In genomic region chr11:50887390-50888128, GRCm38 (mm10) we compare ENCODE assay signal across 9 mouse cellular contexts. TPM values are rescaled to one million over a fixed set of nuclear protein-coding genes. Genes with fewer than 3 reads are reported as not detected.
DNase-seq lines count a peak whose midpoint lies in the region; ATAC-seq lines count a peak whose summit lies in the region.
"Had no signal": no experiment of that assay in that cellular context is flagged by ENCODE, and none has a peak within 500 bp of the region (broad histone marks: within the 10 kb centered on the region; RNA-seq: fewer than 3 reads in every experiment).

Zfp454 (minus strand) TSS chr11:50887651.

- no peaks in the 10 kb centered on the region for H3K27me3 ChIP-seq in forebrain, embryonic 12.5 days
- no peaks in the 10 kb centered on the region for H3K27me3 ChIP-seq in heart, embryonic 14.5 days (ENCODE audit: control insufficient read depth, insufficient read depth, low read length)
- H3K27me3 ChIP-seq in limb, embryonic 15.5 days: no peaks in the 10 kb centered on the region

- H3K9me3 ChIP-seq in forebrain, embryonic 12.5 days: no peaks in the 10 kb centered on the region
- H3K9me3 ChIP-seq in heart, embryonic 14.5 days (ENCODE audit: control insufficient read depth, low read length): peaks cover 2% of the 10 kb centered on the region; the same call in 1 of the 2 replicates
- H3K9me3 ChIP-seq in limb, embryonic 15.5 days: peaks cover 2% of the 10 kb centered on the region; the same call in 1 of the 2 replicates

- peaks cover 31% of the 10 kb centered on the region for H3K36me3 ChIP-seq in forebrain, embryonic 12.5 days (replicated peaks)
- peaks cover 11% of the 10 kb centered on the region for H3K36me3 ChIP-seq in heart, embryonic 14.5 days (ENCODE audit: control insufficient read depth, insufficient read depth, low read length)
- peaks cover 30% of the 10 kb centered on the region for H3K36me3 ChIP-seq in limb, embryonic 15.5 days

- H3K27ac ChIP-seq in forebrain, embryonic 12.5 days: peak within 1 kb of the TSS; percentile 83
- H3K27ac ChIP-seq in heart, embryonic 14.5 days (replicated peaks in 1 of 2; ENCODE audit: control insufficient read depth in 1 of 2, insufficient read depth in 1 of 2, low read depth in 2 of 2, low read length in 2 of 2): peak within 1 kb of the TSS; percentile 20 to 68; a peak in 2 of 4 replicates
- H3K27ac ChIP-seq in limb, embryonic 15.5 days: peak within 1 kb of the TSS; percentile 68

- DNase-seq in 3T3-L1 (ENCODE audit: low read depth, low spot score): peak; percentile 87
- peak; percentile 92 for DNase-seq in kidney, postnatal 10 days
- peak; percentile 84 for DNase-seq in neural tube, embryonic 10.5 days (ENCODE audit: extremely low spot score, low spot score)
- peak; percentile 98 for DNase-seq in telencephalon, adult 2 months (ENCODE audit: low read depth, low spot score)

- ATAC-seq in cerebellum, adult (ENCODE audit: insufficient number of reproducible peaks, low FRiP score, low TSS enrichment): peak; percentile 96
- ATAC-seq in forebrain, embryonic 12.5 days (ENCODE audit: low FRiP score): peak; percentile 97
- peak; percentile 78 for ATAC-seq in heart, embryonic 14.5 days (ENCODE audit: insufficient number of reproducible peaks, insufficient read depth, low FRiP score, low read depth)
- peak; percentile 89 for ATAC-seq in limb, embryonic 15.5 days (ENCODE audit: insufficient number of reproducible peaks, low FRiP score, low TSS enrichment, low read depth)

- peak within 1 kb of the TSS; percentile 70 for H3K4me2 ChIP-seq in forebrain, embryonic 12.5 days
- peak within 1 kb of the TSS; percentile 87 for H3K4me2 ChIP-seq in heart, embryonic 14.5 days (ENCODE audit: low read length)
- H3K4me2 ChIP-seq in limb, embryonic 15.5 days: peak within 1 kb of the TSS; percentile 72

- peaks cover 14% of the 10 kb centered on the region for H3K4me1 ChIP-seq in forebrain, embryonic 12.5 days
- peaks cover 0 to 8% of the 10 kb centered on the region in 2 experiments; a peak in 3 of 4 replicates for H3K4me1 ChIP-seq in heart, embryonic 14.5 days (ENCODE audit: control insufficient read depth in 2 of 2, insufficient read depth in 2 of 2, low read length in 2 of 2)
- peaks cover 6% of the 10 kb centered on the region for H3K4me1 ChIP-seq in limb, embryonic 15.5 days

- peak within 1 kb of the TSS; percentile 66 for H3K9ac ChIP-seq in forebrain, embryonic 12.5 days
- H3K9ac ChIP-seq in heart, embryonic 14.5 days (ENCODE audit: low read length): peak within 1 kb of the TSS; percentile 76
- peak within 1 kb of the TSS; percentile 24 for H3K9ac ChIP-seq in limb, embryonic 15.5 days

- H3K4me3 ChIP-seq in forebrain, embryonic 12.5 days (replicated peaks): peak within 1 kb of the TSS; percentile 52
- H3K4me3 ChIP-seq in heart, embryonic 14.5 days (ENCODE audit: control insufficient read depth in 1 of 2, insufficient read depth in 1 of 2, low read depth in 1 of 2, low read length in 2 of 2): peak within 1 kb of the TSS; percentile 51 to 52
- peak within 1 kb of the TSS; percentile 48 for H3K4me3 ChIP-seq in limb, embryonic 15.5 days

- WGBS in forebrain, embryonic 12.5 days: 7% methylated on average over 26 of the region's 26 CpGs
- 5% methylated on average over 26 of the region's 26 CpGs for WGBS in heart, embryonic 14.5 days
- WGBS in limb, embryonic 15.5 days: 6% methylated on average over 26 of the region's 26 CpGs

RNA-seq across cellular contexts. Expression of gene Zfp454, which starts in this region (rescaled TPM):
- polyA plus RNA-seq in forebrain, embryonic 12.5 days (2016; fragmentation: Nextera tagmentation; extraction: Ambion mirVana): 14.8 and 15.8 TPM in 2 replicates
- 2.7 and 3.1 TPM in 2 replicates for polyA plus RNA-seq in heart, embryonic 14.5 days (2014; fragmentation: Nextera tagmentation; extraction: Ambion mirVana)
- 8.2 and 8.5 TPM in 2 replicates for polyA plus RNA-seq in limb, embryonic 15.5 days (2015; fragmentation: Nextera tagmentation; extraction: Ambion mirVana)
- polyA plus RNA-seq: C2C12 had no signal

Comparison
In these comparisons a context has a peak if more than half of its experiments do, and no peak if none do; other contexts are left out.
1. Peak in every context shown above with its lines: DNase-seq, ATAC-seq, H3K4me3 ChIP-seq and H3K27ac ChIP-seq.
2. H3K9ac ChIP-seq: peak in every context shown above with its lines; median percentile 76 in heart, embryonic 14.5 days; 66 in forebrain, embryonic 12.5 days; 24 in limb, embryonic 15.5 days.